Mouse (Mus musculus): ENCODE measurements around the gene Irf4.

The Irf4 gene

GRCm38 (mm10) chr13:30762224-30762623 lies 13.2 kb downstream of the Irf4 start:
- DNase-seq (ENCODE audit: low spot score in 2 of 2), result no peak

DNA sequence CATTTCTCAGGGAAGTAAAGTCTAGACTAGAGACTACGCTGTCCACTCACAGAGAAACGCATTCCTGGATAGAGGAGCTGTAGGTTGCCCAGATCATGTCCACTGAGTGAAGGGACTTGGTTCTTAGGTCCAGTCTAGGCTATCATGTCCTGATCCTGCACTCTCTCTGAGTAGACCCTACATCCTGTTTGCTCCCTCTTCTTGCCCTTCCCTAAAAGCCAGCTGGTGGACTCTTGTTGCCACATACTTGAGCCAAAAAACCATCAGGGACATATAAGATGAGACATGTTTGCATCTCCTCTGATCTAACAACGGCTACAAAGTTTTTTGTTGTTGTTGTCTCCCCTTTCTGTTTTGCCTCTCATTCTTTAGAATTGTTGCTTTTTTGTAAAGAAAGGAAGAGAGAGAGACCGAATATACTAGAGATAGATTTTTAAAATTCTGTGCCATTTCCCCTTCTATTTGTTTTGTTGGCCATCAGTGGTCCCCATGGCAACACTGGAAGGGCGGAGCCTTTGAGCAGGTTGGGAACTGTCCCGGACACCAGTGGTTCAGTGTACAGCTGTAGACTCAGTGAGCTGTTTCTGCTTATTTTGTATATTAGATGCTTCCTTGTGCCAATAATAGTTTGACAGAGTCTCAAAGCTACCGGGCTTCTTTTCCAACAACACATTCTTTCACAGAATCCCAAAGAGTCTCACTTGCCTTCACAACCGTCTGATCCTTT lies 15.2 kb downstream of the Irf4 start:
- no peak for DNase-seq (ENCODE audit: low spot score in 2 of 2)

DNA sequence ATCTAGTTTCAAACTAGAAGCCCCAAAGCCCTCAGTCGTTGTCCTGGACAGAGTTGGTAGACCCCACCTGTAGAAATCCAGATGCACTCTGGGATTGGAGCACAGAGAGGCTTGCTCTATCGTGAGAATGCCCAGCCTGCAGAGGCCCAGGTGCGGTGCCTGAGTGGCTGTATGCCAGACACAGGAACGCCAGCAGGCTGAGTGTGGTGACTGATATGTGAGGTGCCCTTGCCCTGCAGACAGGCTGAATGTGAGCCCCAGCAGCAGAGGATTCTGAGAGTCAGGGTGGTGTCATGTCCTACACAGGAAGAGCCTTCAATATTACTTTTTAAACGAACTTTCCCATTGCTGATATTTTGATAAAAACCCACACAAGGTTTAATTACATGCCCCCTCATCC lies 16.9 kb downstream of the Irf4 start:
- no peak for DNase-seq (ENCODE audit: low spot score in 2 of 2)

DNA sequence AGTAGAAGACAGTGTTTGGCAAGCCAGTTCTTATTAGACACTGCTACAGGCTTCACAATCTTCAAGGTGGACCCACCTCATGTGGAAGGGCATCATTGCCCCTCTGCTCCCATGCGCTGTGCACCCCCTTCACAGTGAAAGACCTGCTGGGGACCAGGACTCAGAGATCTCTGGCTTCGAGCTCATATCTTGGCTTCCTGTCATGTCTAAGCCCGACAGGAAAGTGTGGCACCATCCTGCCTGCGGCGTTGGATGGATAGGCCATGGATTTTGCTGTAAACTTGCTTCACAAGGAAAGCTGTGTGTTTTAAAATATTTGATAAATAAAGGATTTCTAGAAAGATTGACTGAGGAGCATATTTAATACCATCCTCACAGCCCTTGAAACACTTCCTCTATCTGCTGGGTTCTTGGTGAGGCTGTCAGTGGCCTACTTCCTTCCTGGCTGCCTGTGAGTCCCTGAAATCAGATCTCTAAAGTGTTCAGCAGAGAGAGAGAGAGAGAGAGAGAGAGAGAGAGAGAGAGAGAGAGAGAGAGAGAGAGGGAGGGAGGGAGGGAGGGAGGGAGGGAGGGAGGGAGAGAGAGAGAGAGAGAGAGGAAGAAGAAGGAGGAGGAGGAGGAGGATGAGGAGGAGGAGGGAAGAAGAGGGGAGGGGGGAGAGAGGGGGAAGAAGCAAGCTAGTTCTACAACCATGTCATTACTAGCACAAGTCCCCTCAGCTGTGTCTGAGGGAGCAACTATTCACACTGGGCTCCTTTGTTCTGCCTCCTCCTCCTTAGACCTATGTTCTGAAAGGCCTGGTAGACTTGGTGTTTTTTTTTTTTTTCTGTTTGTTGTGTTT lies 17.8 kb downstream of the Irf4 start:
- no peak for DNase-seq (ENCODE audit: low spot score in 2 of 2)

DNA sequence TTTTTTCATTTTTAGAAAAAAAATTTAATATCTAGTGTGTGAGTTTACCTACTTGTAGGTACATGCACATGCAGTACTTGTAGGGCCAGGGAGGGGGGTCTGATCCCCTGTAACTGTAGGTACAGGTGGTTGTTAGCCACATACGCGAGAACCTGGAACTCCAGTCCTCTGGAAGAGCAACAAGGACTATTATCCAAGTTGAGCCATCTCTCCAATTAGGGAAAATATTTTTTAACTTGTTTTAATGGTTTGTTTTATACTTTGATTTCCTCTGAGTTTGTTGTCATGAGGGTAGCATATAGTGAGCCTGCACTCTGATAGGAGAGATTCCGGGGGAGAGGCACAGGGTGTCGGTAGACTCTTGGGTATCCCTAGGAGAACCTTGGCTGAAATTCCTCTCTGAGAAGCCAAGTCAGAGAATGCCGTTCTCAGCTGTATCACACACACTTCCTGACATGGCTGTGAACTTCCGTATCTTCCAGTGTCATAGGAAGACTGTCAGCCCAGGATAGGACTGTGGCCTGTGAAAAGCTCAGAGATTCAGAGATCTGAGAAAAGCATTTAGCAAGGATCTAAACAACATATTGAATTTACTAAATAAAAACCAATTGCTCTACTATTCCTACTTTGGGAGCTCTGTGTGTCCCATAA lies 18.6 kb downstream of the Irf4 start:
- no peak for DNase-seq (ENCODE audit: low spot score in 2 of 2)

DNA sequence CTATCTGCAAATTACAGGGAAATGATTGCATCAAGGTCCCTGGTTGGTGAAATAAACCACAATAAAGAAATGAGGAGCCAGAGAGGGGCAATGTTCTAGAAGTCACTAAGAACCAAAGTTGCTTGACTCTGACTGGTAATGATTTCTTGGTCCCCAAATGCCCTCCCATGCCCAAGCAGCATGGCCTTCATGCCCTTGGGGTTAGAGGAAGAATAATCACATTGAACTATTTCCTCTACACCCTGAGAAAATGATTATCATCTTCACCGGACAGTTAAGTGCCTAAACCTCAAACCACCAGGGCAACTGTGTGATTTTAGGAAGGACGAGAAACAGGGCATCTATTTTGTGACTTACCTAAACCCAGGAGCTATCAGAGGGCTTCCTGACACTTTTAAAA lies 27.0 kb downstream of the Irf4 start:
- no peak for DNase-seq (ENCODE audit: low spot score in 2 of 2)

GRCm38 (mm10) chr13:30777678-30778179 lies 28.7 kb downstream of the Irf4 start:
- DNase-seq (ENCODE audit: low spot score in 2 of 2), result no peak

DNA sequence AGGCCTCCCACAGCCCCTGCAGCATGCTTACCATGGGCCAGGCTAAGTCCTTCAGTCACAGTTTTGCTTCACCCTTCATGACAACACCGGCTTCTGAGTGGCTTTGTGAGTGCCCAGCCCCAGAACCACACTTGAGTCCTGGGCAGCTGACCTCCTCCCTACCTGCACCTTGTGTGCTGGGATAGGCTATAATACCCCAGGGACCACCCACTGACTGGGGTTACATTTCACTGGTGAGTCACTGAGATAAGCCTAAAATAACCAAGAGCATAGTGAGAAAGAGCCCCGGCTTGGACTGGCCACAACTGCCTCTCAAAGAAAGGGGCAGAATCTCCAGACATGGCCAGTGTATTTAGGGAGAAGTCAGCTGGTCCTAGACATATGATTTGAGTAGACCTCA lies 32.9 kb downstream of the Irf4 start:
- no peak for DNase-seq (ENCODE audit: low spot score in 2 of 2)

GRCm38 (mm10) chr13:30782419-30782818 lies 33.4 kb downstream of the Irf4 start:
- DNase-seq (ENCODE audit: low spot score in 2 of 2), result no peak

- no peak for DNase-seq (ENCODE audit: low spot score in 2 of 2)
These were observed 36.5 kb downstream of the Irf4 start for GRCm38 (mm10) chr13:30785423-30786040.

DNA sequence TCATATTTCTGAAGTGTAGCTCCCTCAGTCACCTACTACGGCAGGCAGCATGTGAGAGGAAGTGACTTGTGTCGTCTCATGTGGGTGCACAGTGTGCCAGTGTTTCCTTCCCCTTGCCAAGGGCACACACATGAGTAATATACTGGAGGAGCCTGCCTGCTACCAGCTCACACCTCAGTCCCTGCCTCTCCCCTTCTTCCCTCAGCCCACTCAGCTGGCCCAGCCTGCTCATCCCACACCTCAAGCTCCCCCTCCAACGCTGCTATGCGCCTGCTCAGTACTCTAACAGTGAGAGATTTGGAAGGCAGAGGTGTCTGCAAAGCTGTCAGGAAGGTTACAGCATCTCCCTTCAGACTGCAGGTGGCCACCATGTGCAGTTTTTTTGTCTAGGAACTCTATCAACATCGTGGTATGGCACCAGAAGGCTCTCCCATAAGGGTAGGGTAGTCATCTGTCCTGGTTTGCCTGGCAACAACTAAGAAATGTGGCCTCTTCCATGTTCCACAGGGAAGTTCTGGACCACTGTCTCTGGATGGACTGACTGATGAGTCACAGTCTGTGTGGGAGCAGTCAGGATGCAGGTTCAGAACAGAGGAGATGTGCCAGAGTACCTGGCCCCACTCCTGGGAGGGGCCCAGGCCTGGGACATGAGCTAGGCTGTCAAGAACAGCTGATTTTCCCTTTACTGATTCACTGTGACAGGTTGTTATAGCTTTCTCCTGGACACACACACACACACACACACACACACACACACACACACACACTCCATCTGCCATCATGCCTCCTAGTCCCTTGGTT lies 37.4 kb downstream of the Irf4 start:
- no peak for DNase-seq (ENCODE audit: low spot score in 2 of 2)

- DNase-seq (ENCODE audit: low spot score in 2 of 2), result no peak
These were observed 38.0 kb downstream of the Irf4 start for GRCm38 (mm10) chr13:30787036-30787320.

DNA sequence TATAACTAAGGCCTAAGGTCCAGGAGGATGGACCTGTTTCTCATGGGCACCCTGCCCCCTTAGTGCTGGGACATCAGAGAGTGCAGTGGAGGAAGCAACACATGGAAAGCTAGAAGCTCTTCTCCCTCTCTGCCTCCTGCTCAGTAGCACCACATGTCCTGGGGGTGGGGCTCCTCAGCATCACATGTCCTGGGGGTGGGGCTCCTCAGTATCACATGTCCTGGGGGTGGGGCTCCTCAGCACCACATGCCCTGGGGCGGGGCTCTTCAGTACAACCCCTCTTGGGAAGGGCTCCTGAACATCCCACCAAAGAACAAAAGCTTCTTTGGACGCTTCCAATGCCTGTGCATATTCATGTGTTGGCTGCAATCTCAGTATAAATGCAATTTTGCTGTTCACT lies 38.5 kb downstream of the Irf4 start:
- DNase-seq (ENCODE audit: low spot score in 2 of 2), result no peak

DNA sequence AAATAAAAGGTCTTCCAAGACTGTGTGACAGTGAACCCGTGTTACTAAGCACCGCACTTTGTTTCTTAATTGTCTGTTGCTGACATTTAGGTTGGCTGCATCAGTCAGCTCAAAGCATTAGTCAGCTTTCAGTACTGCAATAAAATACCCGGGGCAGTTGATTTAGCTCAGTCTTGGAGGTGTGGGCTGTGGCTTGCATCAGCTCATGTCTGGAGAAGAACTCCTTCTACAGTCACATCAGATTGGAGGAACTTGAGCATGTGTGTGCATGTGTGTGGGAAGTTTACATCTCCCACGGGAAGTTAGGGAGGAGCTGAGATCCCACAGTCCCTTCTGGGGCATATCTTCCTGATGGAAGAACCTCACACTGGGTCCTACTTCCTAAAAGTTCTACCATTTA lies 38.9 kb downstream of the Irf4 start:
- no peak for DNase-seq (ENCODE audit: low spot score in 2 of 2)

DNA sequence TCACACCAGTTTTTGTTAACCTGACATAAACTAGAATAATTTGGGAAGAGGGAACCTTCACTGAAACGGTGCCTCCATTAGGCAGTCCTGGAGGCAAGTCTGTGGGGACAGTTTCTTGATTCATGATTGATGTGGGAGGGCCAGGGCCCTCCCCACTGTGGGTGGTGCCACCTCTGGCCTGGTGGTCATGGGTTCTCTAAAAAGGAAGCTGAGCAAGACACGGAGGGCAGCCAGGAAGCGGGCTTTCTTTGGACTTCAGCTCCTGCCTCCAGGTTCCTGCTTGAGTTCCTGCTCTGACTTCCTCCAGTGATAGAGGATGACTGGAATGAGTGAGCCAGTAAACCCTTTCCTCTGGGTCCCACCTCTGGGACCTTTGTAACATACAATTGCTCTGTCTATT lies 39.4 kb downstream of the Irf4 start:
- DNase-seq (ENCODE audit: low spot score in 2 of 2), result no peak

DNA sequence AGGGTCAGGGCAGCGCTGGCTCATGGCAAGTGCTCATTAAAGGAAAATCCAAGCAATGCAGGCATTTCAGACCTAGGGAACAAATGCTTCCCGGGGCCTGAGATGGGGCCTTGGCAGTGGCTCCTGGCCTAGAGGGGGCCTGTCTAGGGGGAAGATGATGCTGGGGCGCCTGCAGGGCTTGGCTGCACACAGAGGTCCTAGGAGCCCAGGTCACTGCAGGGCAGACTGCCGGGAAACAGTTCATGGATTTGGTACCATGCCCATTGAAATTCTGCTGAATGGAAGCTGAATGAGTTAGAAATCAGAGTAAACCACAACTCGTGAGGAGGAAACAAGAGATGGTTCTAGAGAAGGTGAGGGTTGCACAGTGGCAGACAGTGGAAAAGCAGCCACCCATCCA lies 41.0 kb downstream of the Irf4 start:
- DNase-seq (ENCODE audit: low spot score in 2 of 2), result no peak

- DNase-seq (ENCODE audit: low spot score in 2 of 2), result no peak
These were observed 43.3 kb downstream of the Irf4 start for GRCm38 (mm10) chr13:30792308-30792707.

GRCm38 (mm10) chr13:30792741-30793140 lies 43.7 kb downstream of the Irf4 start:
- DNase-seq (ENCODE audit: low spot score in 2 of 2), result no peak

DNA sequence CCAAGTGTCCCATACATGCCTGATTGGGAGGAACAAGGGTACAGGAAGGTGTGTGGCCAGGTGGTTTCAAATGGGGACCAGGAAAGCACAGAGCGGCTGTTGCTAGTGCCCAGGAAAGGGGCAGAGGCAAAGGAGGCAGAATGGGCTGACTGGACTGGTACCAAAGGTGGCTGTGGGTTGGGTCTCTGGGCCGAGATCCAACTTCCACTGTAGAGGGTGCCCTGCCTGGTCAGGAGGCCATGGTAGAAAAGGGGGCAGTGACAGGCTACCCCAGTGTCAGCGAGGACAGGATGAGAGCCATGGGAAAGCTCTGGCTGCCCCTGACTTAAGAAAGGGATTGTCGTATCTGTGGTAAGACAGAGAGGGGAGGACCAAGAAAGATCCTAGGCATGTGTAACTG lies 44.2 kb downstream of the Irf4 start:
- no peak for DNase-seq (ENCODE audit: low spot score in 2 of 2)

DNA sequence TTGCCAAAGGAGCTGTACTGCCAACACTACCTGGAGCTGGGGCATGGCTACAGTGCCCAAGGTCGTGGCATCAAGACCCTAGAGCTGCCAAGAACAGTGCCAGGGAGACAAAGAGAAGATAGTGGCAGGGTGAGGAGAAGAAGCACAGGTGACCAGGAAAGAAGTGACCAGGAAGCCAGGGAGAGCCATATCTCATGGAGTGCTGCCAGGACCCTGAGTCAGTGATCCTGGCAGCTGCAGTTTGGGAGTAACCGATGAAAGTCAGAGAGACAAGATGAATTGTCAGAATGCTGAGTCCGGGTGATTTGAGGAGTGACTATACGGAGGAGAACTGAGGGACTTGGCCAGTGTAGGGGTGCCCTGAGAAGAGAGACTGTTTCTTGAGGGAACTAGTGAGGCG lies 44.6 kb downstream of the Irf4 start:
- DNase-seq (ENCODE audit: low spot score in 2 of 2), result no peak

DNA sequence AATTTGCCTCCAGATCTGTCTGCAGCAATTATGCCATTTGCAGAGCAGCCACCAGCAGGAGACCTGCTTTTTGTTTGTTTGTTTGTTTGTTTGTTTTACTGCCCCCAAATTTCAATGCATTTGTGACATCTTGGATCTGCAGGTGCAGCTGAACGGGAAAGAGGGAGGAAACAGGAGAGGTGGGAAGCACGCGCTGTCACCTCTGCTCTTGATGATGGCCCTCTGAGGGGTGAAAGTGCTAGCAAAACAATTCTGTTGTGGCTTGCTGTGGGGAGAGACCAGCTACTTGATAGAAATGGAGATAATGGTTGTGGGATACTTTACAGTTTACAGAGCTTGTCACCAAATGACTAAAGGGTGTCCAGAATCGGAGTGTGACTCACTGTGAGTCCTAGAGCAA lies 46.9 kb downstream of the Irf4 start:
- DNase-seq (ENCODE audit: low spot score in 2 of 2), result no peak

DNA sequence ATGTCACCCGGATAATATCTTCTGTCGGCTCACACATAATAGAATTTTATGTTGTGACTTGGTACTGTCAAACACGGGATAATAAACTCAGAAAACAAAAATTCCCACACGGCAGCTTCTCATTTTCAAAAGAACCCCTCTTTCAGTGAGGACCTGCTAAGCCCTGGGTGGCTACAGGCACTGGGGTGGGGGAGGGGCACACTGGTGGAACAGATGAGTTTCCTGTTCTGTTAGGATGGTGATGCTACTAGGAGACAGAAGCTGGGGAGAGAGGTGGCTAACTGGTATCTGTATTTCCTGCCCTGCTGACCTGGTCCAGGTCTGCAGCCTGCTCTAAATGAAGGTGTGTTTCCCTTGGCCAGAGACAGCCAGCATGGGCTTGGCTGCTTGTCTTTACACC lies 52.9 kb downstream of the Irf4 start:
- DNase-seq (ENCODE audit: low spot score in 2 of 2), result no peak

Measured in urinary bladder, postnatal 36 days (tissue).